Mouse (Mus musculus): ENCODE results near the gene Gtpbp1. TPM values are rescaled to one million over a fixed set of nuclear protein-coding genes. Genes with fewer than 3 reads are reported as not detected.

Gtpbp1 gene
- polyA plus RNA-seq (2017; shearing (Covaris generic)): 10 to 100 TPM; 78.3 to 90.4 TPM

DNA sequence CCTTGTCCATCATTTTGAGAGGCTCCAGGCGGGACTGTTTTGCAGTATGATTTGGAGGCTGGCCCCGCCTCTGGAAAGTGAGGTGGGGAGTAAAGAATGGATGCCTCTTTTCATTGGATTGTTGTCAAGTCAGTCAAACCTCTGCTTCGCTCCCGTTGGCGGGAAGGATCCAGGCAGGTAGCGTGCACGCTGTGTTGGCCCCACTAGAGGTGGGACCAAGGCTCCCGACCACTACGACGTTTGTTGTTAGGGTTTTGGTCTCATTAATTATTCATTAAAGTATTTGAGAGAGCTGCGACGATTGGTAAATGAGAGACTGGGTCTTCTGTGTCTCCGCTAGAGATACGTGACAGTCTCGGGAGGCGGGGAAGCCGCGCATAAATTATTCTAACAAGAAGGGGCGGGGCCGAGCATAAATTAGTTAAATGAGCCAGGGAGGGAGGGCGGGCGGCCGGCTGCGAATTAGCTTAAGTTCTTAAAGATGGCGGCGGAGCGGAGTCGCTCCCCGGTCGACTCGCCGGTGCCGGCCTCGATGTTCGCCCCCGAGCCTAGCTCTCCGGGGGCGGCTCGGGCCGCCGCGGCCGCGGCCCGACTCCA lies at the start of gene Gtpbp1:
Gene Gtpbp1 (plus strand): TSS at position 420 of the 597 bp plus-strand sequence.

GRCm38 (mm10) chr15:79658531-79659375 lies 31.9 kb upstream of the Gtpbp1 start, which contains the start of the genes Fam227a and Cby1:
TSS of gene Fam227a (minus strand) at chr15:79658956.
TSS of gene Cby1 (plus strand) at chr15:79659199.

DNA sequence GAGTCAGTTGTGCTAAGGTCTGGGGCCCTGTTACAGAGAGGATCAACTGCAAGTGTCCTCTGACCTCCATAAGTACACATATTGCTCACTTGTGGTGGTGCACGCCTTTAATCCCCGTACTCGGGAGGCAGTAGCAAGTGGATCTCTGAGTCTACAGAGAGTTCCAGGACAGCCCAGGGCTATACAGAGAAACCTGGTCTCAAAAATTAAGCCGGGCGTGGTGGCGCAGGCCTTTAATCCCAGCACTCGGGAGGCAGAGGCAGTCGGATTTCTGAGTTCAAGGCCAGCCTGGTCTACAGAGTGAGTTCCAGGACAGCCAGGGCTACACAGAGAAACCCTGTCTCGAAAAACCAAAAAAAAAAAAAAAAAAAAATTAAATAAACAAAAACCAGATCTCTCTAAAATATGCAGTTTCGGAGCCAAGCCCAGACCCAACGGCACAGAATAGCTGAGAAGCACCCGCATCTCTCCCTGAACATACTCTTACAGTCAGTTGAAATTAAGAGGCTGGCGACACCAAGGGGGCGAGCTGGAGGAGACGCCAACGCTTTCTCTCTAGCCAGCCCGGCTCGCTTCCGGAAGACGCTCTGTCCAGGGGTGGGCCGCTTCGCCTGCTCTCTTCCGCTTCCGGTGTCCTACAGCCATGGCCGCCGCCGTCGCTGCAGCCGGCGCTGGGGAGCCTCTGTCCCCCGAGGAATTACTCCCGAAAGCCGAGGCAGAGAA lies 20.2 kb upstream of the Gtpbp1 start, which contains the start of gene Tomm22:
Gene Tomm22 (plus strand): TSS at position 613 of the 723 bp plus-strand sequence.

DNA sequence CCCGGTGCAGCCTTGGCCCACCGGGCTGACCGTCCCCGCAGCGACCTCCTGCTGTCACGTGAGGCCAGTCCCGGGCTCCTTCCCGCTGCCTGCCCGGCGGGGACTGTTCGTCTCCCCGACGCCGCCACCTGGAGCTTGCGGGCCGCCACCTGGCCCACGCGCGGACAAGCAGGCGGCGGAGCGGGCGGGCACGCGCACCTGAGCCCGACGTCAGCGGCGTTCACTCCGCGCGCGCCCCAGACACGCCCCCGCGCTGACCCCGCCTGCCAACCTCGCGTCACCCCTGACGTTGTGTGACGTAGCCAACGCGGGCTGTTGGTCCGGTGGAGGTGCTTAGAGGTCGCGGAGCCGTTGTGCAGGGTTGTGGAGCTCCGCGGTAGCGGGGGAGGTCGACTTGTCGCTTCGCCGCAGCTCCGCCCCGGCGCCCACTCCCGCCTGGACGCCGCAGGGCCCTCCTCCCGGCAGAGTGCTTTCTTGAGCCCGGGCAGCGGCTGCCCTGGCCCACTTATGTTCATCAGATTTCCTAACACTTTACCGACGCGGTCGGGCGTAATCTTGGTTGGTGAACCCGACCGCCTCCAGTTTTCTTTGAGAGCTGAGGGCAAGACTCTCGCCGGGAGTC lies 2.9 kb upstream of the Gtpbp1 start, which contains the start of gene Josd1:
Gene Josd1 (minus strand): TSS at position 274 of the 622 bp plus-strand sequence.

DNA sequence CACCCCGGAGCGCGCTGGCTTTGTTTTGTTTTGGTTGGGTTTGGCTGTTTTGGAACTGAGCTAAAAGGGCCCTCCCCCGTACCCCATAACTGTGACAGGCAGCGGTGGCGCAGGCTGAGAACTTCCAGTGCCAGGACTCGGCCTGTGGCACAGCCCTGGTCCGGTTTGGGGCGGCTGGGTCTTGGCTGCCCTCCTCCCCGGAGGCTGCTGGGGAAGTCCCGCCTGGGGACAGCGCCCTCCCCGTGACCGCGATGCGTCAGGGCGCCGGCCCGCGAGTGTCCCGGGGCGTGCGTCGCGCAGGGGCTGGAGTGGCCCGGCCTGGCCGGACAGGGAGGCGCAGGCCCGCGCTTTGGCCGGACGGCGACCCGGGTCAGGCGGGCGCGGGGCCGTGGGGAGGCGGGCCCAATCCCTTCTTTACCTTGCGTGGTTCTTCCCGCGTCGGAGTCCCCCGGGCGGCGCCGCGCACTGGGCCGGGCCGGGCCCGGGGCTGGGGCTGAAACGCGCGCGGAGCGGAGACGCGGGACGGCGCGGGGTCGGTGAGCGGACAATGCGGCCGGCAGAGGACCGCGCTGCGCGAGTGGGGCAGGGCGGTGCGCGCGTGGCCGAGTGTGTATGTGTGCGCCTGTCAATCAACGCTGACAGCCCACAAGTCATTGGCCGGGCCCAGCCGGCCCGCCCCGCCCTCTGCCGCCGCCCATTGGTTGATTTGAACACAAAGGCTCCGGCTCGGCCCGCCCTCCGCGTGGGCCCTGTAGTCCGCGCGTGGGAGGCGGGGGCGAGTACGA lies 51.5 kb downstream of the Gtpbp1 start, which contains the start of gene Sun2:
Gene Sun2 (minus strand): TSS at position 616 of the 785 bp plus-strand sequence.

Other genes with a start within 250 kb of the Gtpbp1 start
- 10 to 100 TPM; 30.0 to 31.2 TPM for gene Csnk1e, start 235.3 kb upstream of the Gtpbp1 start, polyA plus RNA-seq (2017; shearing (Covaris generic))
- not detected for gene Kcnj4, start 185.6 kb upstream of the Gtpbp1 start, polyA plus RNA-seq (2017; shearing (Covaris generic))
- gene Kdelr3, start 174.4 kb upstream of the Gtpbp1 start, polyA plus RNA-seq (2017; shearing (Covaris generic)): under 1 TPM in 1 of 2 experiments, not detected in 1; 0.57 TPM
- gene Ddx17, start 144.1 kb upstream of the Gtpbp1 start, polyA plus RNA-seq (2017; shearing (Covaris generic)): 10 to 100 TPM; 31.1 to 53.5 TPM
- gene Dmc1, start 85.7 kb upstream of the Gtpbp1 start, polyA plus RNA-seq (2017; shearing (Covaris generic)): under 1 TPM; 0.22 to 0.47 TPM
- gene Fam227a, start 31.9 kb upstream of the Gtpbp1 start, polyA plus RNA-seq (2017; shearing (Covaris generic)): under 1 TPM; 0.06 to 0.53 TPM
- 10 to 100 TPM; 12.4 to 12.5 TPM for gene Cby1, start 31.6 kb upstream of the Gtpbp1 start, polyA plus RNA-seq (2017; shearing (Covaris generic))
- gene Tomm22, start 20.0 kb upstream of the Gtpbp1 start, polyA plus RNA-seq (2017; shearing (Covaris generic)): 100 to 1,000 TPM; 225 to 260 TPM
- 10 to 100 TPM; 18.0 to 24.0 TPM for gene Josd1, start 2.9 kb upstream of the Gtpbp1 start, polyA plus RNA-seq (2017; shearing (Covaris generic))
- 10 to 100 TPM; 64.0 to 69.2 TPM for gene Sun2, start 51.7 kb downstream of the Gtpbp1 start, polyA plus RNA-seq (2017; shearing (Covaris generic))
- 1 to 10 TPM; 8.6 to 9.9 TPM for gene Dnal4, start 87.0 kb downstream of the Gtpbp1 start, polyA plus RNA-seq (2017; shearing (Covaris generic))
- gene Nptxr, start 113.9 kb downstream of the Gtpbp1 start, polyA plus RNA-seq (2017; shearing (Covaris generic)): under 1 TPM; 0.12 to 0.29 TPM
- not detected for gene Npcd, start 143.4 kb downstream of the Gtpbp1 start, polyA plus RNA-seq (2017; shearing (Covaris generic))
- 10 to 100 TPM; 19.6 to 32.8 TPM for gene Cbx6, start 143.8 kb downstream of the Gtpbp1 start, polyA plus RNA-seq (2017; shearing (Covaris generic))
- gene Apobec3, start 200.8 kb downstream of the Gtpbp1 start, polyA plus RNA-seq (2017; shearing (Covaris generic)): 100 to 1,000 TPM; 406 to 436 TPM